Mouse (Mus musculus): Measurements from ENCODE around the gene Flt3l. TPM values are rescaled to one million over a fixed set of nuclear protein-coding genes. Genes with fewer than 3 reads are reported as not detected.
"Not testable (repeated sequence)": the region's sequence is repeated elsewhere in the genome, so short reads cannot be mapped to it uniquely, and the experiment has no call there.

Gene Flt3l
- total RNA-seq (2017): 35.3 to 62.4 TPM (median 36.7 TPM) in 3 replicates

GRCm38 (mm10) chr7:45135993-45136567, at the start of gene Flt3l, which contains the start of gene Gm45713:
Gene Flt3l, minus strand, starts transcription at chr7:45136432.
Gene Gm45713, minus strand, starts transcription at chr7:45136231.
- ATAC-seq (replicated peaks; ENCODE audit: insufficient number of reproducible peaks, low FRiP score, low TSS enrichment, poor library complexity, severe bottlenecking): peak; percentile 92

GRCm38 (mm10) chr7:45185921-45186320, 49.7 kb upstream of the Flt3l start:
- ATAC-seq (replicated peaks; ENCODE audit: insufficient number of reproducible peaks, low FRiP score, low TSS enrichment, poor library complexity, severe bottlenecking): no peak

- ATAC-seq (replicated peaks; ENCODE audit: insufficient number of reproducible peaks, low FRiP score, low TSS enrichment, poor library complexity, severe bottlenecking): no peak
Observed at GRCm38 (mm10) chr7:45183672-45184071, 47.4 kb upstream of the Flt3l start.

GRCm38 (mm10) chr7:45182606-45183005, 46.4 kb upstream of the Flt3l start:
- ATAC-seq (replicated peaks; ENCODE audit: insufficient number of reproducible peaks, low FRiP score, low TSS enrichment, poor library complexity, severe bottlenecking): no peak

GRCm38 (mm10) chr7:45182199-45182601, 46.0 kb upstream of the Flt3l start:
- ATAC-seq (replicated peaks; ENCODE audit: insufficient number of reproducible peaks, low FRiP score, low TSS enrichment, poor library complexity, severe bottlenecking): peak; percentile 86

- ATAC-seq (replicated peaks; ENCODE audit: insufficient number of reproducible peaks, low FRiP score, low TSS enrichment, poor library complexity, severe bottlenecking): no peak
Observed at GRCm38 (mm10) chr7:45181540-45181939, 45.3 kb upstream of the Flt3l start.

- no peak for ATAC-seq (replicated peaks; ENCODE audit: insufficient number of reproducible peaks, low FRiP score, low TSS enrichment, poor library complexity, severe bottlenecking)
Observed at GRCm38 (mm10) chr7:45180896-45181477, 44.8 kb upstream of the Flt3l start, which contains the start of gene Pth2. Gene Pth2, plus strand, starts transcription at chr7:45180995.

- ATAC-seq (replicated peaks; ENCODE audit: insufficient number of reproducible peaks, low FRiP score, low TSS enrichment, poor library complexity, severe bottlenecking): no peak
Observed at GRCm38 (mm10) chr7:45179469-45179868, 43.2 kb upstream of the Flt3l start, which contains the start of gene Gfy. Gene Gfy, minus strand, starts transcription at chr7:45179569.

GRCm38 (mm10) chr7:45178550-45178949, 42.3 kb upstream of the Flt3l start:
- ATAC-seq (replicated peaks; ENCODE audit: insufficient number of reproducible peaks, low FRiP score, low TSS enrichment, poor library complexity, severe bottlenecking): no peak

- no peak for ATAC-seq (replicated peaks; ENCODE audit: insufficient number of reproducible peaks, low FRiP score, low TSS enrichment, poor library complexity, severe bottlenecking)
Observed at GRCm38 (mm10) chr7:45176356-45176755, 40.1 kb upstream of the Flt3l start.

GRCm38 (mm10) chr7:45175929-45176328, 39.7 kb upstream of the Flt3l start:
- ATAC-seq (replicated peaks; ENCODE audit: insufficient number of reproducible peaks, low FRiP score, low TSS enrichment, poor library complexity, severe bottlenecking): no peak

GRCm38 (mm10) chr7:45175398-45175797, 39.2 kb upstream of the Flt3l start:
- ATAC-seq (replicated peaks; ENCODE audit: insufficient number of reproducible peaks, low FRiP score, low TSS enrichment, poor library complexity, severe bottlenecking): no peak

GRCm38 (mm10) chr7:45174567-45175280, 38.5 kb upstream of the Flt3l start:
- ATAC-seq (replicated peaks; ENCODE audit: insufficient number of reproducible peaks, low FRiP score, low TSS enrichment, poor library complexity, severe bottlenecking): no peak

- not testable (repeated sequence) for ATAC-seq (replicated peaks; ENCODE audit: insufficient number of reproducible peaks, low FRiP score, low TSS enrichment, poor library complexity, severe bottlenecking)
Observed at GRCm38 (mm10) chr7:45173772-45174171, 37.5 kb upstream of the Flt3l start.

GRCm38 (mm10) chr7:45172974-45173373, 36.7 kb upstream of the Flt3l start:
- no peak for ATAC-seq (replicated peaks; ENCODE audit: insufficient number of reproducible peaks, low FRiP score, low TSS enrichment, poor library complexity, severe bottlenecking)

GRCm38 (mm10) chr7:45169495-45169894, 33.3 kb upstream of the Flt3l start:
- ATAC-seq (replicated peaks; ENCODE audit: insufficient number of reproducible peaks, low FRiP score, low TSS enrichment, poor library complexity, severe bottlenecking): no peak

- no peak for ATAC-seq (replicated peaks; ENCODE audit: insufficient number of reproducible peaks, low FRiP score, low TSS enrichment, poor library complexity, severe bottlenecking)
Observed at GRCm38 (mm10) chr7:45168656-45169055, 32.4 kb upstream of the Flt3l start.

GRCm38 (mm10) chr7:45167761-45168445, 31.7 kb upstream of the Flt3l start:
- no peak for ATAC-seq (replicated peaks; ENCODE audit: insufficient number of reproducible peaks, low FRiP score, low TSS enrichment, poor library complexity, severe bottlenecking)

- ATAC-seq (replicated peaks; ENCODE audit: insufficient number of reproducible peaks, low FRiP score, low TSS enrichment, poor library complexity, severe bottlenecking): no peak
Observed at GRCm38 (mm10) chr7:45166950-45167401, 30.7 kb upstream of the Flt3l start.
